35 mouse cellular contexts compared by ENCODE assay signal in the genomic region with DNA sequence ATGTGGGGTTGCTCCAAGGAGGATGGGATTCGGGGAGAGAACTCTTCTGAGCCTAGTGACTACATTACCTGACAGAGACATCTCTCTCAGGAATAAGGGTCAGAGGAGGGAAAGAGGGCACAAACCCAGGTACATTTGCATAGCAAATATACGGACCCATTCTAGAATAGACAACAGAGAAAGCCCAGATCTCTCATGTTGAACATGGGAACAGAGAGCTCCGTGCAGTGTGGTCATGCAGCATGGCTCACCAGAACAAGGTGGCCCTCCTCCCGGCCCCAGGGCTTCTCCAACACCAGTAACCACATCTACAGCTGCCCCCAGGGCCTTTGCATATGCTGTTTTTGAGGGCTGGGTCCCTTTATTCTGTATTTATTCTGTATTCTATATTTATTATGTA. TPM values are rescaled to one million over a fixed set of nuclear protein-coding genes. Genes with fewer than 3 reads are reported as not detected.
"Had no signal": no experiment of that assay in that cellular context is flagged by ENCODE, and none has a peak within 500 bp of the region (broad histone marks: within the 10 kb centered on the region; RNA-seq: fewer than 3 reads in every experiment).

No protein-coding gene starts in this region.

- H3K4me3 ChIP-seq: left cerebral cortex, adult 2 months; limb, embryonic 10.5 days; limb, embryonic 12.5 days; limb, embryonic 13.5 days; limb, embryonic 15.5 days; liver, embryonic 12.5 days; liver, embryonic 13.5 days; liver, embryonic 15.5 days; lung, embryonic 15.5 days; midbrain, embryonic 10.5 days; midbrain, embryonic 12.5 days; midbrain, embryonic 13.5 days; midbrain, embryonic 15.5 days; myocyte had no signal

- H3K27me3 ChIP-seq: limb, embryonic 15.5 days; lung, embryonic 15.5 days; midbrain, embryonic 13.5 days; midbrain, embryonic 15.5 days had no signal

- H3K9ac ChIP-seq: limb, embryonic 12.5 days; limb, embryonic 13.5 days; limb, embryonic 15.5 days; liver, embryonic 12.5 days; liver, embryonic 13.5 days; liver, embryonic 14.5 days; liver, embryonic 15.5 days; liver, postnatal 0 days; lung, embryonic 14.5 days; lung, embryonic 15.5 days; midbrain, embryonic 12.5 days; midbrain, embryonic 13.5 days; midbrain, embryonic 15.5 days had no signal

- DNase-seq: left cerebral cortex, postnatal 4 days; liver; liver, embryonic 13.5 days; liver, postnatal 0 days; lung, adult 18-20 months; lung, adult 2 months; lung, embryonic 14.5 days; lung, postnatal 10 days; lung, postnatal 14 days; lung, postnatal 36 days; lung, postnatal 4 days; midbrain, embryonic 14.5 days had no signal

- H3K9me3 ChIP-seq: limb, embryonic 10.5 days; limb, embryonic 12.5 days; limb, embryonic 13.5 days; limb, embryonic 15.5 days; liver, embryonic 12.5 days; liver, embryonic 13.5 days; liver, embryonic 15.5 days; lung, embryonic 15.5 days; megakaryocyte, embryonic 14.5 days; midbrain, embryonic 10.5 days; midbrain, embryonic 12.5 days; midbrain, embryonic 13.5 days; midbrain, embryonic 15.5 days had no signal

- H3K4me2 ChIP-seq: limb, embryonic 12.5 days; limb, embryonic 13.5 days; limb, embryonic 15.5 days; liver, embryonic 11.5 days; liver, embryonic 12.5 days; liver, embryonic 13.5 days; liver, embryonic 15.5 days; lung, embryonic 14.5 days; lung, embryonic 15.5 days; midbrain, embryonic 11.5 days; midbrain, embryonic 12.5 days; midbrain, embryonic 13.5 days; midbrain, embryonic 15.5 days had no signal

- H3K27ac ChIP-seq: left cerebral cortex, adult 2 months; limb, embryonic 10.5 days; limb, embryonic 12.5 days; limb, embryonic 13.5 days; limb, embryonic 15.5 days; liver, embryonic 12.5 days; liver, embryonic 13.5 days; liver, embryonic 14.5 days; liver, embryonic 15.5 days; lung, embryonic 15.5 days; macrophage; midbrain, embryonic 10.5 days; midbrain, embryonic 12.5 days; midbrain, embryonic 13.5 days; midbrain, embryonic 15.5 days had no signal

- H3K36me3 ChIP-seq: limb, embryonic 10.5 days; limb, embryonic 12.5 days; limb, embryonic 13.5 days; limb, embryonic 15.5 days; liver, embryonic 12.5 days; liver, embryonic 13.5 days; liver, embryonic 15.5 days; lung, embryonic 15.5 days; midbrain, embryonic 10.5 days; midbrain, embryonic 12.5 days; midbrain, embryonic 13.5 days; midbrain, embryonic 15.5 days had no signal

RNA-seq across cellular contexts. Expression of gene Rab44, which starts 54.5 kb away (rescaled TPM):
- total RNA-seq: left cerebral cortex, adult 18-20 months; left cerebral cortex, postnatal 14 days; liver, adult 2 months; midbrain, postnatal 0 days had no signal
- polyA plus RNA-seq: limb, embryonic 11.5 days; midbrain, embryonic 13.5 days; midbrain, embryonic 15.5 days; midbrain, postnatal 0 days had no signal
